Mouse (Mus musculus) hindbrain, embryonic 16.5 days (tissue): Measurements from ENCODE around the gene 4932438H23Rik. TPM values are rescaled to one million over a fixed set of nuclear protein-coding genes. Genes with fewer than 3 reads are reported as not detected.

Experiments used
- ATAC-seq: fragments of 200-750 bp; cut with Nextera tagmentation; 2 replicates; pipeline ENCODE4 v1.8.0; 2017; ENCODE audit warnings: moderate TSS enrichment, moderate library complexity
- H3K27ac ChIP-seq: fragments of 300-500 bp; sonication (generic); 2 replicates; pipeline ENCODE4 v1.5.1; 2014; ENCODE audit warnings: low read depth, mild to moderate bottlenecking, control low read depth, low read length, moderate library complexity
- H3K27me3 ChIP-seq: fragments of 300-500 bp; sonication (generic); replicated peaks from 2 replicates; pipeline ENCODE4 v1.6.1; 2014; ENCODE audit warnings: low read length; ENCODE audit not compliant: control insufficient read depth, insufficient read depth
- H3K36me3 ChIP-seq: fragments of 300-500 bp; sonication (generic); 2 replicates; pipeline ENCODE4 v1.6.1; 2014; ENCODE audit warnings: mild to moderate bottlenecking, low read length, moderate library complexity, mixed read lengths; ENCODE audit not compliant: control insufficient read depth, insufficient read depth
- H3K4me1 ChIP-seq: fragments of 300-500 bp; sonication (generic); 2 replicates; pipeline ENCODE4 v1.6.1; 2014; ENCODE audit warnings: low read depth, low read length; ENCODE audit not compliant: control insufficient read depth, insufficient read depth
- H3K4me2 ChIP-seq: fragments of 300-500 bp; sonication (generic); 2 replicates; pipeline ENCODE4 v1.6.1; 2014; ENCODE audit warnings: mild to moderate bottlenecking, low read length, control low read depth, moderate library complexity
- H3K4me3 ChIP-seq: fragments of 300-500 bp; sonication (generic); 2 replicates; pipeline ENCODE4 v1.5.1; 2014; ENCODE audit warnings: mild to moderate bottlenecking, low read length, control low read depth, moderate library complexity
- H3K9ac ChIP-seq: fragments of 300-500 bp; sonication (generic); 2 replicates; pipeline ENCODE4 v1.6.1; 2014; ENCODE audit warnings: low read depth, mild to moderate bottlenecking, control low read depth, low read length, moderate library complexity
- H3K9me3 ChIP-seq: fragments of 300-500 bp; sonication (generic); 2 replicates; pipeline ENCODE4 v1.6.1; 2014; ENCODE audit warnings: mild to moderate bottlenecking, low read length, moderate library complexity; ENCODE audit not compliant: control insufficient read depth
- WGBS: fragments of 180-500 bp; shearing (Covaris S2); extraction: QIAGEN DNeasy Blood & Tissue Kit; methylation state at CpG from one replicate; pipeline ENCODE4 v1.1.7; 2014; 5-methylcytosine and 5-hydroxymethylcytosine counted together
- polyA plus RNA-seq: library from polyadenylated mRNA; unstranded; fragments of >200 nt; fragmentation: Nextera tagmentation; extraction: Ambion mirVana; gene quantifications from 2 replicates; pipeline ENCODE4 v1.2.1, GENCODE M21; 2015

The 4932438H23Rik gene
- polyA plus RNA-seq, 1 experiment from 2014 or later, result 0.88 TPM

- no peaks in the 10 kb centered on the region for H3K27me3 ChIP-seq
- no peaks in the 10 kb centered on the region for H3K36me3 ChIP-seq
- no peak overlapping the region for H3K4me2 ChIP-seq
- 54% methylated on average over 16 of the region's 16 CpGs for WGBS
- H3K27ac ChIP-seq, result no peak overlapping the region
- H3K4me1 ChIP-seq, result no peaks in the 10 kb centered on the region
- ATAC-seq, result no peak
- H3K4me3 ChIP-seq, result no peak overlapping the region
- H3K9me3 ChIP-seq, result no peaks in the 10 kb centered on the region
- H3K9ac ChIP-seq, result no peak overlapping the region
Observed at GRCm38 (mm10) chr16:91056043-91056821, 38.7 kb downstream of the 4932438H23Rik start.

- WGBS, result 84% methylated on average over 5 of the region's 5 CpGs
- Histone ChIP-seq H3K9me3 (no peaks in the 10 kb centered on the region), H3K9ac (no peak overlapping the region), H3K4me3 (no peak overlapping the region), H3K36me3 (no peaks in the 10 kb centered on the region), H3K4me1 (no peaks in the 10 kb centered on the region), H3K27me3 (no peaks in the 10 kb centered on the region; the same call in 1 of the 2 replicates), H3K4me2 (no peak overlapping the region), H3K27ac (no peak overlapping the region)
- no peak for ATAC-seq
Observed at GRCm38 (mm10) chr16:91055150-91055549, 39.8 kb downstream of the 4932438H23Rik start.

- 48% methylated on average over 8 of the region's 8 CpGs for WGBS
Observed at GRCm38 (mm10) chr16:91053599-91053998, 41.3 kb downstream of the 4932438H23Rik start.

GRCm38 (mm10) chr16:91045511-91045910, 49.4 kb downstream of the 4932438H23Rik start:
- Histone ChIP-seq H3K9me3 (no peaks in the 10 kb centered on the region), H3K4me1 (peaks cover 11% of the 10 kb centered on the region), H3K36me3 (no peaks in the 10 kb centered on the region; the same call in 1 of the 2 replicates), H3K27ac (no peak overlapping the region), H3K9ac (no peak overlapping the region), H3K4me3 (no peak overlapping the region), H3K27me3 (no peaks in the 10 kb centered on the region; the same call in 1 of the 2 replicates), H3K4me2 (peak overlapping the region; percentile 83; the same call in 1 of the 2 replicates)
- 68% methylated on average over 8 of the region's 8 CpGs for WGBS
- no peak for ATAC-seq

More at GRCm38 (mm10) chr16:91053599-91053998, 41.3 kb downstream of the 4932438H23Rik start:
- no peaks in the 10 kb centered on the region for H3K4me1 ChIP-seq
- H3K4me3 ChIP-seq, result no peak overlapping the region
- no peak overlapping the region for H3K9ac ChIP-seq
- H3K27me3 ChIP-seq, result no peaks in the 10 kb centered on the region; the same call in 1 of the 2 replicates
- no peaks in the 10 kb centered on the region for H3K9me3 ChIP-seq
- H3K36me3 ChIP-seq, result no peaks in the 10 kb centered on the region
- H3K27ac ChIP-seq, result no peak overlapping the region
- no peak for ATAC-seq
- no peak overlapping the region for H3K4me2 ChIP-seq

GRCm38 (mm10) chr16:91044270-91045182, 50.4 kb downstream of the 4932438H23Rik start, which contains the start of gene Paxbp1:
TSS of gene Paxbp1 (minus strand) at chr16:91044543.
- peak within 1 kb of the TSS; percentile 74 for H3K4me3 ChIP-seq
- H3K9me3 ChIP-seq, result no peaks in the 10 kb centered on the region
- H3K36me3 ChIP-seq, result no peaks in the 10 kb centered on the region; the same call in 1 of the 2 replicates
- peak within 1 kb of the TSS; percentile 96 for H3K27ac ChIP-seq
- peak; percentile 96 for ATAC-seq
- H3K4me1 ChIP-seq, result peaks cover 11% of the 10 kb centered on the region
- no peaks in the 10 kb centered on the region for H3K27me3 ChIP-seq
- 1% methylated on average over 68 of the region's 70 CpGs for WGBS
- peak within 1 kb of the TSS; percentile 91 for H3K9ac ChIP-seq
- peak within 1 kb of the TSS; percentile 83 for H3K4me2 ChIP-seq

GRCm38 (mm10) chr16:91043461-91044248, 51.3 kb downstream of the 4932438H23Rik start:
- peak overlapping the region; percentile 96 for H3K27ac ChIP-seq
- H3K27me3 ChIP-seq, result no peaks in the 10 kb centered on the region
- under 1% methylated on average over 57 of the region's 63 CpGs for WGBS
- H3K9me3 ChIP-seq, result no peaks in the 10 kb centered on the region
- peaks cover 11% of the 10 kb centered on the region for H3K4me1 ChIP-seq
- no peaks in the 10 kb centered on the region; the same call in 1 of the 2 replicates for H3K36me3 ChIP-seq
- H3K4me2 ChIP-seq, result peak overlapping the region; percentile 76
- peak overlapping the region; percentile 91 for H3K9ac ChIP-seq
- peak overlapping the region; percentile 74 for H3K4me3 ChIP-seq
- peak; percentile 64 for ATAC-seq

- no peak for ATAC-seq
- H3K4me2 ChIP-seq, result peak overlapping the region; percentile 76
- H3K4me3 ChIP-seq, result peak overlapping the region; percentile 29
- no peaks in the 10 kb centered on the region for H3K9me3 ChIP-seq
- no peaks in the 10 kb centered on the region for H3K27me3 ChIP-seq
- H3K36me3 ChIP-seq, result peaks cover 4% of the 10 kb centered on the region; the same call in 1 of the 2 replicates
- no peak overlapping the region for H3K27ac ChIP-seq
- H3K4me1 ChIP-seq, result peaks cover 11% of the 10 kb centered on the region
- WGBS, result 58% methylated on average over 1 of the region's 1 CpGs
- H3K9ac ChIP-seq, result no peak overlapping the region
Observed at GRCm38 (mm10) chr16:91042640-91043039, 52.3 kb downstream of the 4932438H23Rik start.

GRCm38 (mm10) chr16:91035866-91036265, 59.1 kb downstream of the 4932438H23Rik start:
- Histone ChIP-seq H3K36me3 (peaks cover 46% of the 10 kb centered on the region), H3K4me1 (no peaks in the 10 kb centered on the region; the same call in 1 of the 2 replicates), H3K4me3 (no peak overlapping the region), H3K27ac (no peak overlapping the region), H3K27me3 (no peaks in the 10 kb centered on the region), H3K9ac (no peak overlapping the region), H3K4me2 (no peak overlapping the region), H3K9me3 (no peaks in the 10 kb centered on the region)
- 93% methylated on average over 10 of the region's 10 CpGs for WGBS
- no peak for ATAC-seq
